Mouse (Mus musculus) erythroblast, embryonic 14.5 days (primary cell): Measurements from ENCODE around the gene Hacd4.

Source experiments
- GATA1 ChIP-seq: IDR thresholded peaks from 2 replicates; pipeline ENCODE4 v1.6.1; 2012; ENCODE audit warnings: low read length, inconsistent platforms, mixed read lengths
- TAL1 ChIP-seq: IDR thresholded peaks from 3 replicates; pipeline ENCODE4 v1.6.1; 2012; ENCODE audit warnings: low read length, inconsistent platforms, mixed read lengths

GRCm38 (mm10) chr4:88478177-88478808 lies 39.6 kb upstream of the Hacd4 start:
- TF ChIP-seq TAL1 (no peak), GATA1 (no peak)
